Mouse (Mus musculus) ovary, postnatal 10 days (tissue): ENCODE data around the gene Phactr1.
"Not testable (repeated sequence)": the region's sequence is repeated elsewhere in the genome, so short reads cannot be mapped to it uniquely, and the experiment has no call there.

Experiments
- DNase-seq: peaks from one replicate; pipeline ENCODE4 v3.0.0; 2022; ENCODE audit warnings: low spot score

The Phactr1 gene

GRCm38 (mm10) chr13:42927778-42928177, 247.4 kb downstream of the Phactr1 start:
- no peak for DNase-seq

GRCm38 (mm10) chr13:42929529-42930235, 249.3 kb downstream of the Phactr1 start:
- DNase-seq, result no peak

- no peak for DNase-seq
These were observed 251.6 kb downstream of the Phactr1 start for GRCm38 (mm10) chr13:42932046-42932445.

- DNase-seq, result no peak
These were observed 254.2 kb downstream of the Phactr1 start for GRCm38 (mm10) chr13:42934538-42935126.

GRCm38 (mm10) chr13:42937871-42938270, 257.4 kb downstream of the Phactr1 start:
- no peak for DNase-seq

- no peak for DNase-seq
These were observed 257.9 kb downstream of the Phactr1 start for GRCm38 (mm10) chr13:42938346-42938745.

GRCm38 (mm10) chr13:42940271-42940670, 259.8 kb downstream of the Phactr1 start:
- DNase-seq, result no peak

- no peak for DNase-seq
These were observed 263.7 kb downstream of the Phactr1 start for GRCm38 (mm10) chr13:42944106-42944505.

GRCm38 (mm10) chr13:42945201-42945600, 264.8 kb downstream of the Phactr1 start:
- DNase-seq, result not testable (repeated sequence)

GRCm38 (mm10) chr13:42948717-42949265, 268.4 kb downstream of the Phactr1 start:
- no peak for DNase-seq

- no peak for DNase-seq
These were observed 268.9 kb downstream of the Phactr1 start for GRCm38 (mm10) chr13:42949336-42949735.

GRCm38 (mm10) chr13:42950056-42950455, 269.6 kb downstream of the Phactr1 start:
- no peak for DNase-seq

- no peak for DNase-seq
These were observed 271.8 kb downstream of the Phactr1 start for GRCm38 (mm10) chr13:42952037-42952721.

GRCm38 (mm10) chr13:42953071-42953470, 272.6 kb downstream of the Phactr1 start:
- no peak for DNase-seq

GRCm38 (mm10) chr13:42954116-42954515, 273.7 kb downstream of the Phactr1 start:
- no peak for DNase-seq

GRCm38 (mm10) chr13:42956327-42956726, 275.9 kb downstream of the Phactr1 start:
- DNase-seq, result no peak

- DNase-seq, result no peak
These were observed 277.4 kb downstream of the Phactr1 start for GRCm38 (mm10) chr13:42957856-42958255.

GRCm38 (mm10) chr13:42958867-42959266, 278.4 kb downstream of the Phactr1 start:
- DNase-seq, result no peak

GRCm38 (mm10) chr13:42961561-42961960, 281.1 kb downstream of the Phactr1 start:
- DNase-seq, result no peak

GRCm38 (mm10) chr13:42968537-42968936, 288.1 kb downstream of the Phactr1 start:
- no peak for DNase-seq

GRCm38 (mm10) chr13:42973561-42973960, 293.1 kb downstream of the Phactr1 start:
- DNase-seq, result no peak

GRCm38 (mm10) chr13:42973961-42974360, 293.5 kb downstream of the Phactr1 start:
- DNase-seq, result no peak

- no peak for DNase-seq
These were observed 294.1 kb downstream of the Phactr1 start for GRCm38 (mm10) chr13:42974506-42974905.
